Mouse (Mus musculus): Measurements from ENCODE around the gene Efcc1. TPM values are rescaled to one million over a fixed set of nuclear protein-coding genes. Genes with fewer than 3 reads are reported as not detected.

Gene Efcc1
- total and polyA plus RNA-seq, 2 experiments from 2014 or later: 7.3 to 7.8 TPM

DNA sequence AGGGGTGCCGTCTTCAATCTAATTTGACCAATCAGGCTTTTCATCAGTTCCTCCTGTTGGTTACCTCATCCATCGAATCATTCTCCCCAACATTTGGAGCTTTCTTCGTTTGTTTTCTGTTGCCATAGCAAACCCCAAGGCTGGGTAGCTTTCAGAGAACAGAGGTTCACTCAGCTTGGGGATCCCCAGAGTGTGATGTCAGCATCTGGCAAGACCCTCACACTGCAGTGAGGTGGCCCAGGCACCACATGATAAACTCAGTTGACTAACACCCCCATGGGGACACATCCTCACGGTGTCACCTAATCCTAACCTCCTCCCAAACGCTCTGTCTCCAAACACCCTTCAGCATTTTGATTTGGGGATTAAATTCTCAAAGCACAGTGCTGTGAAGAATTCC is 12.6 kb downstream of the Efcc1 start:
- 73% methylated on average over 5 of the region's 5 CpGs for WGBS
- TF ChIP-seq CTCF (IDR thresholded peaks at IDR 0.05; ENCODE audit: low read depth): no peak
- H3K9me3 ChIP-seq (ENCODE audit: low read length): no peaks in the 10 kb centered on the region
- no peaks in the 10 kb centered on the region for H3K36me3 ChIP-seq (ENCODE audit: insufficient read depth)
- H3K9ac ChIP-seq: no peak overlapping the region
- no peak overlapping the region for H3K4me2 ChIP-seq (ENCODE audit: low read depth)
- no peaks in the 10 kb centered on the region for H3K4me1 ChIP-seq (ENCODE audit: insufficient read depth)
- H3K27ac ChIP-seq (ENCODE audit: low read depth, low read length): no peak overlapping the region
- DNase-seq (no peak), ATAC-seq (no peak)
- no peaks in the 10 kb centered on the region for H3K27me3 ChIP-seq (ENCODE audit: insufficient read depth, low read length)
- no peak overlapping the region for H3K4me3 ChIP-seq (ENCODE audit: low read depth, low read length)

DNA sequence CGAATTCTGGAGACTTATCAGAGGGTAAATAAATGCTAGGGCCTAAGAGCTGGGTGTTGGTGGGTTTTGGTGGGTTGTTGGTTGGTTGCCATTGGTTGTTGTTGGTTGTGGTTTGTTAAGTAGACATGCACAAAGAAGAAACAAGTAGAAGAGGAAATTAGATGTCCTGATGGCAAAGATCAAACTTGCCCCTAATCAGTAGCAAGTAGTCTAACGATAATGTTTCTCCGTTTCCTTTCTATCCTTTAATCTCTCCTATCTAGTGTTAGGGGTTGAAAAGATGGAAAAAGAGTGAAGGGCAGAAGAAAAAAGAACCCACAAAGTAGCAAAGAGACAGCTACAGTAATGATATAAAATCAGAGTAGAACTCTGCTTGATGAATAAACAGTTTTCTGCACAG is 14.0 kb downstream of the Efcc1 start:
- ATAC-seq (no peak), DNase-seq (no peak)
- Histone ChIP-seq H3K4me2 (ENCODE audit: low read depth) (no peak overlapping the region), H3K9me3 (ENCODE audit: low read length) (no peaks in the 10 kb centered on the region), H3K9ac (no peak overlapping the region), H3K4me3 (ENCODE audit: low read depth, low read length) (no peak overlapping the region), H3K4me1 (ENCODE audit: insufficient read depth) (no peaks in the 10 kb centered on the region), H3K27ac (ENCODE audit: low read depth, low read length) (no peak overlapping the region), H3K36me3 (ENCODE audit: insufficient read depth) (no peaks in the 10 kb centered on the region), H3K27me3 (ENCODE audit: insufficient read depth, low read length) (no peaks in the 10 kb centered on the region)
- 92% methylated on average over 3 of the region's 3 CpGs for WGBS
- no peak for TF ChIP-seq CTCF (IDR thresholded peaks at IDR 0.05; ENCODE audit: low read depth)

DNA sequence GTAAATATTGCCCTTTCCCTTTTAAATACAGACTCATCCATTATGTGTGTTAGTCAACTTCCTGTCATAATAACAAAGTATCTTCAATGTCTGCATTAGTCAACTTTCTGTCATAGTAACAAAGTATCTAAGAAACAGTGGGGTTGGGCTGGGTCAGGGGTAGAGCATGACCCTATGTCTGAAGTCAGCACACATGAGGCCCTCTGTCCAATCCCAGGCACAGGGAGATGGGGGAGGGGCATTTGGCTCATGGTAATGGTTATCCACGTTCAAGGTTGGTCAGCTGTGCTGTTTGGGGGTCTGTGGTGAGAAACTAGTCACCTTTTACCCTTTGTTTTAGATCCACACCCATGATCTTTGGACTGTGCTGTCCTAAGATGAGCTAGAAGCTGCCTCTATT is 14.6 kb downstream of the Efcc1 start:
- no peak overlapping the region for H3K27ac ChIP-seq (ENCODE audit: low read depth, low read length)
- no peak for TF ChIP-seq CTCF (IDR thresholded peaks at IDR 0.05; ENCODE audit: low read depth)
- no peak overlapping the region for H3K4me3 ChIP-seq (ENCODE audit: low read depth, low read length)
- no peaks in the 10 kb centered on the region for H3K9me3 ChIP-seq (ENCODE audit: low read length)
- no peaks in the 10 kb centered on the region for H3K4me1 ChIP-seq (ENCODE audit: insufficient read depth)
- no peak overlapping the region for H3K4me2 ChIP-seq (ENCODE audit: low read depth)
- no peak overlapping the region for H3K9ac ChIP-seq
- DNase-seq: no peak
- H3K27me3 ChIP-seq (ENCODE audit: insufficient read depth, low read length): no peaks in the 10 kb centered on the region
- H3K36me3 ChIP-seq (ENCODE audit: insufficient read depth): no peaks in the 10 kb centered on the region
- no peak for ATAC-seq
- 45% methylated on average over 1 of the region's 1 CpGs for WGBS

DNA sequence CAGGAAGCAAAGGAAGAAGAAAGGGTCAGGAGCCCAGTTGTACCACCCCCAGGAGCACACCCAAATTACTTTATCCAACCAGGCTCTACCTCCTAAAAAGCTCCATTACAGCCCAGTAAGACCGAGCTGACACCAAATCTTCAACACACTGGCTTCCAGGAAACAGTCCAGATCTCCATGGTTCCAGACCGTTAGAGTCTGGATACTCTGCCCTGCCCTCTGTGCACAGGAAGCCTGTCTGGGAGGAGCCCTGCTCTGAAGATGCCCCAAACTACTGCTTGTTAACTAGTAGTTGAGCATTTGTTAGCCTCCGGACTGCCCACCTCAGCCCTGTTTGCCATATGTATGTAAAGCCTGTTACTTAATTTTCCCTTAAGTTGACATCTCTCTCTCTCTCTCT is 15.4 kb downstream of the Efcc1 start:
- ATAC-seq (no peak), DNase-seq (no peak)
- Histone ChIP-seq H3K4me1 (ENCODE audit: insufficient read depth) (no peaks in the 10 kb centered on the region), H3K9me3 (ENCODE audit: low read length) (no peaks in the 10 kb centered on the region), H3K27ac (ENCODE audit: low read depth, low read length) (no peak overlapping the region), H3K4me3 (ENCODE audit: low read depth, low read length) (no peak overlapping the region), H3K36me3 (ENCODE audit: insufficient read depth) (no peaks in the 10 kb centered on the region), H3K4me2 (ENCODE audit: low read depth) (no peak overlapping the region), H3K27me3 (ENCODE audit: insufficient read depth, low read length) (no peaks in the 10 kb centered on the region), H3K9ac (no peak overlapping the region)
- WGBS: 73% methylated on average over 3 of the region's 3 CpGs
- no peak for TF ChIP-seq CTCF (IDR thresholded peaks at IDR 0.05; ENCODE audit: low read depth)

DNA sequence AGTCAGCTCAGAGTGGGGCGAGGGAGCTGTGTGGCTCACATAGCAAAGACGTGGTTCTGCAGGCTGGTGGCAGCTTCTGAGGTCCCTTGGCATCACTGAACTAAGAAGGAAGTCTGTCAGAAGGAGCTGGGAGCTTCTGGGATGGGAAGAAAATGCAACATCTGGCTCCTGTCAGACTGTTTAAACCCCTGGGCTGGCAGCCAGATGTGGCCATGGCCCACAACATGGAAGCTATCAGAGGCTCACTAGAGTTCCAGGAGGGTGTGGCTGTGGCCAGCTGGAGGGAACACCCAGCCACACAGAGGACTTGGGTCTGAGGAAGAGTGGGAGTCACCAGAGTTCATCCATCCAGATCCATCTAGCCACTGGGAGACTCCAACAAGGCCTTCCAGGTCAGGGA is 16.2 kb downstream of the Efcc1 start:
- ATAC-seq: no peak
- no peak overlapping the region for H3K9ac ChIP-seq
- WGBS: 82% methylated on average over 2 of the region's 2 CpGs
- no peak overlapping the region for H3K4me3 ChIP-seq (ENCODE audit: low read depth, low read length)
- no peak overlapping the region for H3K4me2 ChIP-seq (ENCODE audit: low read depth)
- no peak for DNase-seq
- no peak for TF ChIP-seq CTCF (IDR thresholded peaks at IDR 0.05; ENCODE audit: low read depth)
- H3K4me1 ChIP-seq (ENCODE audit: insufficient read depth): no peaks in the 10 kb centered on the region
- no peaks in the 10 kb centered on the region for H3K36me3 ChIP-seq (ENCODE audit: insufficient read depth)
- H3K27me3 ChIP-seq (ENCODE audit: insufficient read depth, low read length): no peaks in the 10 kb centered on the region
- no peak overlapping the region for H3K27ac ChIP-seq (ENCODE audit: low read depth, low read length)
- no peaks in the 10 kb centered on the region for H3K9me3 ChIP-seq (ENCODE audit: low read length)

DNA sequence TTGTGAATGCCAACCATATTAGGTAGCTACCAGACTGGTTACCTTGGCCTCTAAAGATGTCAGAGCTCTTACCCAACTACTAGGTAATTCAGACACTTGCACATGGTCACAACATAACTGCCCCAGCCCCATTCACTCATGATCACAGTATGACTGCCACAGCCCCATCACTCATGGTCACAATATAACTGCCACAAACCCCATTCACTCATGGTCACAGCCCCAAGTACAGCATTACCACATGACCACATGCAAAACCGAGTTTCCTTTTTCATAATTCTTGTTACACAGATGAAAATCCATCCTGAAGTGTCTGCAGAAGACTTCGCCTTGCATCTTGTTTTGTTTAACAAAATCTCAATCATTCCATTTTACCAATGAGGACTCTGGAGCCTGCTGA is 17.4 kb downstream of the Efcc1 start:
- Histone ChIP-seq H3K4me3 (ENCODE audit: low read depth, low read length) (no peak overlapping the region), H3K4me1 (ENCODE audit: insufficient read depth) (no peaks in the 10 kb centered on the region), H3K9me3 (ENCODE audit: low read length) (no peaks in the 10 kb centered on the region), H3K4me2 (ENCODE audit: low read depth) (no peak overlapping the region), H3K27me3 (ENCODE audit: insufficient read depth, low read length) (no peaks in the 10 kb centered on the region), H3K27ac (ENCODE audit: low read depth, low read length) (no peak overlapping the region), H3K36me3 (ENCODE audit: insufficient read depth) (no peaks in the 10 kb centered on the region), H3K9ac (no peak overlapping the region)
- ATAC-seq (no peak), DNase-seq (no peak)
- no peak for TF ChIP-seq CTCF (IDR thresholded peaks at IDR 0.05; ENCODE audit: low read depth)
- 92% methylated on average over 2 of the region's 2 CpGs for WGBS

DNA sequence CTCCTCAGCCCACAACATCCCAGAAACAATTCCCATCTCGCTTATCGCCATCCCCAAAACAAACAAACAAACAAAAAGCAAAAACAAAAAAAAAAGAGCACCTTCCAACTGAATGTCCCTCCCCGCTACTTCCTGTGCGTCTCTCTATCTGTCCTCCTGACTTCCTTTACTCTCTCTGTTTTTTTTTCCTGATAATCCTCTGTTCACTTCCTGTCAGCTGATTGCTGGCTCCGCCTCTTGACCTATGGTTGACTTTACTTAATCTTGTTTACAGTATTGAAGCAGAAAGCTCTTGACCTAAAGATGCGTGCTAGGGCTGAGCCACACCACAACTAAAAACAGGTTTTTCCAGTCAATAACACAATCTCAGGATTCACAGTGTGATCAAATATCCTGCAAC is 17.9 kb downstream of the Efcc1 start:
- H3K9me3 ChIP-seq (ENCODE audit: low read length): no peaks in the 10 kb centered on the region
- H3K9ac ChIP-seq: no peak overlapping the region
- H3K4me1 ChIP-seq (ENCODE audit: insufficient read depth): no peaks in the 10 kb centered on the region
- H3K4me3 ChIP-seq (ENCODE audit: low read depth, low read length): no peak overlapping the region
- no peak overlapping the region for H3K27ac ChIP-seq (ENCODE audit: low read depth, low read length)
- no peaks in the 10 kb centered on the region for H3K36me3 ChIP-seq (ENCODE audit: insufficient read depth)
- no peak for DNase-seq
- no peak for TF ChIP-seq CTCF (IDR thresholded peaks at IDR 0.05; ENCODE audit: low read depth)
- no peaks in the 10 kb centered on the region for H3K27me3 ChIP-seq (ENCODE audit: insufficient read depth, low read length)
- 90% methylated on average over 6 of the region's 6 CpGs for WGBS
- no peak for ATAC-seq
- H3K4me2 ChIP-seq (ENCODE audit: low read depth): no peak overlapping the region
